Mouse (Mus musculus) testis, adult 2 months (tissue): ENCODE measurements around the gene Stard5.

Source experiments
- CTCF ChIP-seq: fragments of 200-500 bp; IDR thresholded peaks from 2 replicates; pipeline ENCODE4 v1.5.1; 2012; ENCODE audit warnings: low read depth, mild to moderate bottlenecking, inconsistent platforms, low read length, moderate library complexity; ENCODE audit not compliant: control insufficient read depth, insufficient read depth, insufficient replicate concordance
- POLR2A ChIP-seq: fragments of 200-500 bp; IDR thresholded peaks from 2 replicates; pipeline ENCODE4 v1.6.1; 2012; ENCODE audit warnings: low read depth, mild to moderate bottlenecking, inconsistent platforms, low read length, moderate library complexity; ENCODE audit not compliant: control insufficient read depth

DNA sequence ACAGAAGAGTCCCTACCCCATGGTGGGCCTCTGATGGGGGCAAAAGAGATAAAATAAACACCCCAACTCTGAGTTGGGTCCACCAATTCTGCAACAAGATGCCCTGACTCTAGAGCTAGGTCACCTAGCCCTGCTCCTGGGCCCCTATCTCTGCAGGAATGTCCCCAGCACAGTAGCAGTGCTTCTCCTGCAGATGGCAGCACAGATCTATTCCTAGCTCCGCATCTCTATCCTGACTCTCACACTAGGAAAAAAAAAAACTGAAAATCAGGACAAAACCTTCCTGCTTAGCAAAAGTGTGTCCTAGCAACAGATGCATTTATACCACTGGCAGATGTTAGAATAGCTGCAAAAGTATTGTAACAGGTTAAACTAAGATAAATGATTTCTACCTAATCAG is 37.0 kb downstream of the Stard5 start:
- peak; percentile 43; the same call in 1 of the 2 replicates for TF ChIP-seq CTCF
- TF ChIP-seq POLR2A = no peak
